Mouse (Mus musculus) left cerebral cortex, postnatal 25 days (tissue): ENCODE results near the gene Rfesd. TPM values are rescaled to one million over a fixed set of nuclear protein-coding genes. Genes with fewer than 3 reads are reported as not detected.

ENCODE experiments used
- DNase-seq, 2 experiments: peaks; one replicate each; pipeline ENCODE4 v3.0.0; 2022; ENCODE audit warnings: low spot score in 2 of 2, mixed read lengths in 1 of 2
- intact Hi-C: fragments of 180-260 bp; cut with DNase I; formaldehyde crosslinking; loops from one replicate; pipeline ENCODE4 v1.15.1; 2025
- total RNA-seq, 2 experiments: library from RNA; stranded (reverse); gene quantifications; 2 replicates each; pipeline ENCODE4 v1.2.3; 2021

Gene Rfesd
- 10 to 100 TPM; 15.7 to 18.8 TPM for total RNA-seq

GRCm38 (mm10) chr13:76017974-76018843 is at the start of gene Rfesd:
TSS of gene Rfesd (minus strand) at chr13:76018719.
- intact Hi-C loops = loop anchor here (1.0 to 5.0 kb wide), 3 partner anchors 75 to 127 kb away; partner anchors contain the start of genes Arsk, Rhobtb3 and Ttc37
- peak; percentile 93 to 98 for DNase-seq

DNA sequence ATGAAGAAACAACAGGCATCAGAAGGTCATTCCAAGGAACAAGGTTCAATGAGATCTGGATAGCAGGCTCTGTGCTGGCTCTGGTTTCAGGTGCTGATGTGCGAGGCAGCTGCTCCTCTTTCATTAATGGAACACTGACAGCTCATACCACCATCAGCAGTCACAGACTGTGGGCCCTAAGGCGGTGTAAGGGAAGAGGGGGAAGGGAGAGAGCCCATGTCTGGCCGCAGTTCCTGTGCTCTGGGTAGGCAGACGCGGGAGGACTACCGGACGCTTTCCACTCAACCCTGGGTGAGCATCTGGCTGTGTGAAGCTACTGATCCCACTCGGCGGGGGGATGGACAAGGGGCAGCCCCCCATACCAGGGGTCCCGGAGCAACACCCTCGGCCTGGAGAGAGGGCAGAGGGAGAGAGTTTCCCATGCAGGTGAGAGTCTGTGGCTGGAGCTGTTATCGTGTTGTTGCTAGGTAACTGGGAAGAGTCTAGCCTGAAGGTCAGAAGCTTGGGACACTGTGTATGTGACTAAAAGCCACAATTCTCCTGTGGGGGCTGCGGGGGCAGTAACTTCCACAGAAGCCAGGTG is 45.9 kb upstream of the Rfesd start:
- no peak for DNase-seq
- intact Hi-C loops = no loop called here

DNA sequence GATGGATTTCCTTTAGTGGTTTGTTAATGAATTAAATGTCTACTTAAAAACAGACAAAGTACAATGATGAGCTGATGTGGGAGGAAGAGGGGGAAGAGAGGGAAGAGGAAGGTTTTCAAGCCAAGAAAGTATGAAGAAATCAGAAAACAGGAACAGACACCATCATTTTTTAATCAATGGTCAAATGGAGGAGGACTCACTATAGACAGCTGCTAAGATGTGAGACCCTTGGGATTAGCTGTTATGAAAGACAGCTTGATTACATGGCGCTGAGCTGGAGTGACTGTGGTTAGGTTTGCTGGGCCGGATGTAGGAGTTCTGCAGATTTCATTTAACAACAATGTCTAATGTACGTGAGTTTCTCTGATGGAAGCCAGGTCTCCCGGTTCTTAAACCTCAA is 45.0 kb upstream of the Rfesd start:
- intact Hi-C loops = no loop called here
- no peak for DNase-seq

- intact Hi-C loops = no loop called here
- no peak for DNase-seq
Measured at GRCm38 (mm10) chr13:76062569-76062968, 44.0 kb upstream of the Rfesd start.

- intact Hi-C loops = no loop called here
- DNase-seq = no peak
Measured at GRCm38 (mm10) chr13:76062126-76062525, 43.6 kb upstream of the Rfesd start.

- intact Hi-C loops = loop anchor here (5.0 kb wide), 1 partner anchor 117 kb away; the partner anchor contains the start of gene Rhobtb3
- no peak for DNase-seq
Measured at GRCm38 (mm10) chr13:76059591-76059990, 41.1 kb upstream of the Rfesd start.

GRCm38 (mm10) chr13:76057267-76058069 is 38.9 kb upstream of the Rfesd start:
- DNase-seq = peak; percentile 37 to 82

DNA sequence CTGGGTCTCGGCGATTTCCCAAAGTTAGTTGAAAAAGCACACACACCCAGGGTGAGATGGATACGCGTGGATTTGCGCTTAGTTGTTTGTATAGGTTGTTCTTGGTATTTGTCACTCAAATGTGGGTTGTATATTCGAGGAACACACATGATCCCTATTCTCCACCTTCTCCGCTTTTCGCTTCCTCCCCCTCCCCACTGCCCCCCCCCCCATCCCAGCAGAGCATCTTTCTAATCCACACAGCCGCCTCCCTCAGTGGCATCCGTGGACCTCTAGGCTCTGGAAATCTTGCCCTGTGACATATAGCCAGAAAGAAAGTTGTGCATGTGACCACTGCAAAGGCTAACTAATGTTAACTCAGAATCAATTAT is 38.4 kb upstream of the Rfesd start, which contains the start of gene Gpr150:
Gpr150 (minus strand) TSS at position 101 of the 371 bp plus-strand sequence.
- intact Hi-C loops = loop anchor here (5.0 kb wide), 1 partner anchor 115 kb away; the partner anchor contains the start of gene Rhobtb3
- DNase-seq = no peak

More at GRCm38 (mm10) chr13:76057267-76058069, 38.9 kb upstream of the Rfesd start:
- intact Hi-C loops = loop anchor here (5.0 kb wide), 1 partner anchor 115 kb away; the partner anchor contains the start of gene Rhobtb3

DNA sequence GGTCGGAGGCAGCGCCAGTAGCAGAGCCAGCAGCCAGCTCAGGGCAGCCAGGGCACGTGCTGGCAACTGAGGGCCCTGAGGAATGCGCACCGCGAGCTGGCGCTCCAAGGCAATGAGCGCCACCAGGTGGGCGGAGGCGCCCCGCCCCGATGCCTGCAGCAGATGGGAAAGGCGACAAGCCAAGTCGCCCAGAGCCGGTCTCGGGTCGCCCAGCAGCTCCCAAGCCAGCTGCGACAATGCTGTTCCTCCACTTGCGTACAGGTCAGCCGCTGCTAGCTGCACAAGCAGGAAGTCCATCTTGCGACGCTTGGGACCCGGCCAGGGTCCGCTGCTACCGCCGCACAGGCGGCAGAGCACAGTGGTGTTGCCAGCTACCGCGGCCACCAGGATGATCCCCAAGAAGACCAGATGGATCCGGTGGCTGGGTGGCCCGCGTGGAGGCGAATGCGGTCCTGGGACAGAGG is 37.8 kb upstream of the Rfesd start:
- peak; percentile 75 to 80 for DNase-seq
- intact Hi-C loops = loop anchor here (5.0 kb wide), 1 partner anchor 114 kb away; the partner anchor contains the start of gene Rhobtb3

DNA sequence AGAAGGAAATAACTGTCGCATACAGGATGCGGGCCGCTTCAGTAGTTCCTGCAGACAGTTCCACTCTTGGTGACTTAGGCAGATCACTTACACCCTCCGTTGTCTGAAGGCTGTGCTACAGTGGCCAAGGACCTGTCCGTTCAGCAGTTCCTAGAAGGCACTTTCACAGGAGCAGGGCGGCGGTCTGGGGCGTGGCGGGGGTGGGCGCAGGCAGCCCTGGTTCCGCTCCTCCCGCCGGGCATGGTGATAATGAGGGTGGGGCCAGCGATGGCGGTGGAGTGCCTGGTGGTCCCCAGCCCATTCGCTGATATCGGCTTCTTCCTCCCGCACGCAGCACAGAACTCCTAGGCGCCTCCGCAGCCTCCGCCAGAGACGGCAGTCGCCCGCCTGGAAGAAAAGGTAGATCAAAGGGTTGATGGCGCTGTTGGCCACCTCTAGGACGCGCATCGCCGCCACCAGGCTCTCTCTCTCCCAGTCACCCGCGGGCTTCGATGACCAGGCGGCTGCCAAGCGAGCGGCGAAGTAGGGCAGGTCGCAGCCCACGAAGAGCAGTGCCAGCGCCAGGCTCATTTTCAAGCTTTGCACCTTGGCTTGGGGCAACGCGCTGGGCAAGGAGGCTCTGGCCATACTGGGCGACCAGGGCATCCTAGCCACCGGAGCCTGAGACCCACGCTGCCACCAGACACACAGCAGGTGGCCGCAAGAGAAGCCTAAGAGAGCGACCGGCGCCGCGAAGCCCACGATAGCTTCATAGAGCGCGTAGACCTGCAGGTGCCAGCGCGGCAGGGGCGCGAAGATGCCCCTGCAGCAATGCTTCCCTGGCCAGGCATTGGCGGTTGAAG is 37.1 kb upstream of the Rfesd start:
- peak; percentile 35 to 41 for DNase-seq
- intact Hi-C loops = loop anchor here (5.0 kb wide), 1 partner anchor 113 kb away; the partner anchor contains the start of gene Rhobtb3

- intact Hi-C loops = no loop called here
- no peak for DNase-seq
Measured at GRCm38 (mm10) chr13:76044971-76045370, 26.5 kb upstream of the Rfesd start.

GRCm38 (mm10) chr13:76042455-76042854 is 23.9 kb upstream of the Rfesd start:
- intact Hi-C loops = no loop called here
- DNase-seq = no peak

DNA sequence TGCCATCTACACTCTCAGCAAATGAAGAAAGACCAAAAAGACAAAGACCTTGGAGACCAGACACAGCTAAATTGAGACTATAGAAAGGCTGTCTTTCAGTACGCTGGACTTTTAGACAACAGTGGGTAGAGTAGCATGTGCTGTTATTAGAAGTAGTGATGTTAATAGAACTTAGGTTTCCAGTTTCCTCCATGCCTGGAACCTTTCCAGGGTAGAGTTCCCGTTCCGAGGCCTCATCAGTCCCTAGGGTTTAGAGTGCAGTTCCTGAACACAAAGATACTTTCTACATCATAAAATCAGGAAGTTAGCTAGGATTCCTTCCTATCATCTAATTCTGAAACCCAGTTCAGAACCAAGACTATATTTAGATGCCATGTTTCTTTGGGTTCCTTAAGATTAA is 6.1 kb upstream of the Rfesd start:
- intact Hi-C loops = loop anchor here (5.0 to 10.0 kb wide), 7 partner anchors 147 to 1632 kb away; partner anchors contain the start of gene Zfp72
- no peak for DNase-seq

DNA sequence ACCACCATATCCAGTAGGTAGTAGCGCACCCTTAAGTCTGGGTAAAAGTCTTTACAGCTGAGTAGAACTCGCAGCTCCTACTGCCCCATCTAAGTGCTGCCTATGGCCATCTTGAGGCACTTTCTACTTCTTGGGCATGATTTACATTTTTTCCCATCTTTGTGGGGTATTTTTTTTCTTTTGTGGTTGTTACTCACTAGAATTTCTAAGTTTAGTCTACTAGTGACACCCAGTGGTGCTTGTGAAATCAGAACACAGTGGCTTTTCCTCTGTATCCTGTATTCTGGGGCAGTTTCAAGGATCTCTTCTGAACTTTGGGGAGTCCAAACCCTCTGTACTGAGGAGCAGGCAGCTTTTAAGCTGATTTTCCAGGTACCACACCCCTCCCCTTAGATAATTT is 3.3 kb upstream of the Rfesd start:
- intact Hi-C loops = loop anchor here (5.0 to 10.0 kb wide), 7 partner anchors 144 to 1629 kb away; partner anchors contain the start of gene Zfp72
- DNase-seq = peak in 1 of 2 experiments; percentile 56

DNA sequence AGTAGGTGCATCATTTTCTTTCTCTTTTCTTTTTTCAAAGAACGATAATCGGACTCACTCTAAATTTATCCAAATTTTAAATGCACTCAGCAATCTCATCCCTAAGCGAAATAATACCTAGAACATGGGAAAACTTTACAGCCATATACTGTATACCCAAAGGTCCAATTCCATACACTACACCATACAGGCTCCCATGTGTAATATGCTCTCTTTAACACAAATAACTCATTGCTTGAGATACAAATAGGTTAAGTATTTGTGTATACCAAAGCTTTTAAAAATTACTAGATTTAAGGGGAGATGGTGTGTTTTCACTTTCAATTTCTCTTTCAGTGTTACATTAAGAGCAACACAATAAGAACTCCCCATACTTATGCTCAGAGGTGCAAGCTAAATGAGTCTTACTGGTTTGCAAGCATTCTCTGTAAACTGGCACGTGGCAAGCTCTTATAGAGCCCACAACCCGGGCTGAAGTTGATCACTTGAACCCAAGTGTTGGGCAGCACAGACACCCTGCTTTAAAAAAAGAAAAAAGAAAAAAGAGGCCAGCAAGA is 403 bp upstream of the Rfesd start:
- intact Hi-C loops = loop anchor here (1.0 to 5.0 kb wide), 3 partner anchors 76 to 128 kb away; partner anchors contain the start of genes Arsk, Rhobtb3 and Ttc37
- no peak for DNase-seq

DNA sequence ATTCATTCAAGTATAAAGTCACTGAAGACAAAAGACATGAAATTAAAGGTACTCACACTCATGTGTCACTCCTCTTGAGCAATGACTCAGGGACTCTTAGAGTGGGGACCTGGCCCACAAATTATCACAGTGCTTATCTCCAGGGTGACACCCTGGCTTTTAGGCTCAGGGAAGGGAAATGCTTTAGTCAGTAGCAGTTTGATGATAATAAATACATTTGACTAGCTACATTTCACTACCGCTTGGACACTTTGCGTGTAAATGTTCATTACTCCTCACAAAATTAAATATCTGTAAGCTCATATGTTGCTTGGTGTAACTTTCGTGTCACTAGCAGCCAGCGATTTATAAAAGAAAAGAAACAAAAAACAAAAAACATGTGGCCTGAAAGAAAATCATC is 1.1 kb downstream of the Rfesd start:
- peak in 1 of 2 experiments; percentile 11 for DNase-seq
- intact Hi-C loops = loop anchor here (5.0 kb wide), 1 partner anchor 80 kb away; the partner anchor contains the start of genes Arsk and Ttc37

GRCm38 (mm10) chr13:76014511-76014910 is 4.0 kb downstream of the Rfesd start:
- intact Hi-C loops = no loop called here
- DNase-seq = no peak

- intact Hi-C loops = no loop called here
- no peak for DNase-seq
Measured at GRCm38 (mm10) chr13:76003272-76003671, 15.2 kb downstream of the Rfesd start.
